Comparison of ENCODE assay signal across 9 mouse cellular contexts in genomic region chr9:81626899-81627606, GRCm38 (mm10). TPM values are rescaled to one million over a fixed set of nuclear protein-coding genes. Genes with fewer than 3 reads are reported as not detected.
A peak's percentile ranks its signal among the peaks of the same experiment; 100 is the strongest.
DNase-seq lines count a peak whose midpoint lies in the region; ATAC-seq and TF ChIP-seq lines count a peak whose summit lies in the region.
"Had no signal": no experiment of that assay in that cellular context is flagged by ENCODE, and none has a peak within 500 bp of the region (broad histone marks: within the 10 kb centered on the region; RNA-seq: fewer than 3 reads in every experiment).

No protein-coding gene starts in this region.

- DNase-seq in 416B (ENCODE audit: low read depth): peak; percentile 81
- DNase-seq in Muller cell, postnatal 12 days (ENCODE audit: inconsistent ontology term): peak; percentile 67
- peak; percentile 72 to 86 for DNase-seq in cerebellum, postnatal 25 days
- peak; percentile 34 to 65 for DNase-seq in gastrocnemius, postnatal 4 days (ENCODE audit: low spot score in 2 of 2)
- peak; percentile 91 for DNase-seq in limb, embryonic 14.5 days (ENCODE audit: low spot score)
- peak; percentile 74 for DNase-seq in neural tube, embryonic 10.5 days (ENCODE audit: extremely low spot score, low spot score)
- DNase-seq in thymus, adult 2 months: peak; percentile 60

- peak; percentile 88 for TF ChIP-seq CTCF in thymus, adult 2 months (IDR thresholded peaks at IDR 0.05; ENCODE audit: borderline replicate concordance, control insufficient read depth, extremely low read depth, insufficient read depth, low read length, poor library complexity)

- H3K27ac ChIP-seq in kidney, embryonic 16.5 days (ENCODE audit: low read length): no peak overlapping the region
- H3K27ac ChIP-seq in limb, embryonic 14.5 days (replicated peaks; ENCODE audit: low read depth, low read length): no peak overlapping the region
- H3K27ac ChIP-seq in thymus, adult 2 months (ENCODE audit: control insufficient read depth, insufficient read depth, low read length): no peak overlapping the region

- ATAC-seq in kidney, embryonic 16.5 days (ENCODE audit: low FRiP score, low TSS enrichment): peak; percentile 87
- ATAC-seq in limb, embryonic 14.5 days (ENCODE audit: low FRiP score, low read depth): peak; percentile 78

- H3K9me3 ChIP-seq in kidney, embryonic 16.5 days (ENCODE audit: low read length): no peaks in the 10 kb centered on the region
- H3K9me3 ChIP-seq in limb, embryonic 14.5 days (ENCODE audit: control insufficient read depth, low read length): no peaks in the 10 kb centered on the region

- peaks cover 20% of the 10 kb centered on the region for H3K27me3 ChIP-seq in kidney, embryonic 16.5 days (ENCODE audit: insufficient read depth, low read length)
- peaks cover 16% of the 10 kb centered on the region for H3K27me3 ChIP-seq in limb, embryonic 14.5 days (ENCODE audit: control insufficient read depth, insufficient read depth, low read length)
- H3K27me3 ChIP-seq in thymus, adult 2 months (ENCODE audit: control insufficient read depth, insufficient read depth, low read length): no peaks in the 10 kb centered on the region

- WGBS in kidney, embryonic 16.5 days: 37% methylated on average over 9 of the region's 9 CpGs
- 34% methylated on average over 9 of the region's 9 CpGs for WGBS in limb, embryonic 14.5 days
- 50% methylated on average over 9 of the region's 9 CpGs for WGBS in thymus, adult 2 months

- H3K4me2 ChIP-seq in kidney, embryonic 16.5 days (replicated peaks; ENCODE audit: low read depth, low read length): no peak overlapping the region
- H3K4me2 ChIP-seq in limb, embryonic 14.5 days (replicated peaks; ENCODE audit: low read depth, low read length, severe bottlenecking): no peak overlapping the region

- TF ChIP-seq POLR2A in limb, embryonic 14.5 days (IDR thresholded peaks at IDR 0.05; ENCODE audit: borderline replicate concordance, extremely low read depth, insufficient read depth, insufficient read length): no peak
- no peak for TF ChIP-seq POLR2A in thymus, adult 2 months (IDR thresholded peaks at IDR 0.05; ENCODE audit: control insufficient read depth, extremely low read depth, insufficient read depth, low read length, poor library complexity)

- H3K9ac ChIP-seq in kidney, embryonic 16.5 days (replicated peaks; ENCODE audit: low read length): no peak overlapping the region
- H3K9ac ChIP-seq in limb, embryonic 14.5 days (ENCODE audit: low read depth, low read length, severe bottlenecking): no peak overlapping the region

- H3K36me3 ChIP-seq in kidney, embryonic 16.5 days (ENCODE audit: insufficient read depth, low read length): no peaks in the 10 kb centered on the region
- H3K36me3 ChIP-seq in limb, embryonic 14.5 days (ENCODE audit: control insufficient read depth, insufficient read depth, low read length): no peaks in the 10 kb centered on the region
- no peaks in the 10 kb centered on the region for H3K36me3 ChIP-seq in thymus, adult 2 months (ENCODE audit: control insufficient read depth, insufficient read depth, low read length)

- H3K4me3 ChIP-seq in kidney, embryonic 16.5 days (ENCODE audit: low read length): no peak overlapping the region
- H3K4me3 ChIP-seq in limb, embryonic 14.5 days (replicated peaks; ENCODE audit: low read length): no peak overlapping the region
- no peak overlapping the region for H3K4me3 ChIP-seq in thymus, adult 2 months (ENCODE audit: control insufficient read depth, insufficient read depth, low read length)
- H3K4me3 ChIP-seq: erythroblast, embryonic 14.5 days had no signal

- peaks cover 4% of the 10 kb centered on the region for H3K4me1 ChIP-seq in kidney, embryonic 16.5 days (ENCODE audit: insufficient read depth, low read length)
- no peaks in the 10 kb centered on the region for H3K4me1 ChIP-seq in limb, embryonic 14.5 days (ENCODE audit: control insufficient read depth, insufficient read depth, low read length)
- peaks cover 6% of the 10 kb centered on the region for H3K4me1 ChIP-seq in thymus, adult 2 months (replicated peaks; ENCODE audit: control insufficient read depth, insufficient read depth, low read length)

RNA-seq across cellular contexts. Expression of gene Htr1b, which starts 6.6 kb away (rescaled TPM):
- under 1 TPM; 0.08 to 0.12 TPM for total RNA-seq in gastrocnemius, postnatal 4 days (2021)
- polyA plus RNA-seq in kidney, embryonic 16.5 days (2015; fragmentation: Nextera tagmentation; extraction: Ambion mirVana): 0.26 and 0.45 TPM in 2 replicates
- 2.5 and 3.7 TPM in 2 replicates for polyA plus RNA-seq in limb, embryonic 14.5 days (2012; rRNA removed)
- 0.65 and 1.0 TPM in 2 replicates for polyA plus RNA-seq in limb, embryonic 14.5 days (2014; fragmentation: Nextera tagmentation; extraction: Ambion mirVana)
- polyA plus RNA-seq in thymus, adult 2 months (2012; rRNA removed): 1.5 TPM in 2 replicates
- polyA plus RNA-seq: erythroblast, embryonic 14.5 days had no signal
